Mouse (Mus musculus) forebrain, postnatal 0 days (tissue): ENCODE results near the gene Dlx4. TPM values are rescaled to one million over a fixed set of nuclear protein-coding genes. Genes with fewer than 3 reads are reported as not detected.

Experiments used
- ATAC-seq: fragments of 200-750 bp; cut with Nextera tagmentation; 2 replicates; pipeline ENCODE4 v1.8.0; 2017; ENCODE audit warnings: mild to moderate bottlenecking, moderate library complexity
- DNase-seq: peaks from one replicate; pipeline ENCODE4 v3.0.0-alpha.2; 2015
- H3K27ac ChIP-seq: fragments of 300-500 bp; sonication (generic); 2 replicates; pipeline ENCODE4 v1.5.1; 2014; ENCODE audit warnings: low read depth, mild to moderate bottlenecking, antibody characterized with exemption, low read length, moderate library complexity, mixed read lengths
- H3K27me3 ChIP-seq: fragments of 300-500 bp; sonication (generic); 2 replicates; pipeline ENCODE4 v1.6.1; 2014; ENCODE audit warnings: mild to moderate bottlenecking, low read length, mixed read lengths; ENCODE audit not compliant: insufficient read depth
- H3K36me3 ChIP-seq: fragments of 300-500 bp; sonication (generic); 2 replicates; pipeline ENCODE4 v1.6.1; 2014; ENCODE audit warnings: mild to moderate bottlenecking, moderate library complexity; ENCODE audit not compliant: insufficient read depth
- H3K4me1 ChIP-seq: fragments of 300-500 bp; sonication (generic); 2 replicates; pipeline ENCODE4 v1.6.1; 2014; ENCODE audit warnings: antibody characterized with exemption; ENCODE audit not compliant: insufficient read depth
- H3K4me2 ChIP-seq: fragments of 300-500 bp; sonication (generic); 2 replicates; pipeline ENCODE4 v1.6.1; 2014; ENCODE audit warnings: low read depth, mild to moderate bottlenecking, moderate library complexity
- H3K4me3 ChIP-seq: fragments of 300-500 bp; sonication (generic); 2 replicates; pipeline ENCODE4 v1.5.1; 2014; ENCODE audit warnings: low read depth, low read length, mixed read lengths
- H3K9ac ChIP-seq: fragments of 300-500 bp; sonication (generic); 2 replicates; pipeline ENCODE4 v1.6.1; 2014; ENCODE audit warnings: mild to moderate bottlenecking
- H3K9me3 ChIP-seq: fragments of 300-500 bp; sonication (generic); 2 replicates; pipeline ENCODE4 v1.6.1; 2016; ENCODE audit warnings: low read length
- CTCF ChIP-seq: sonication (generic); IDR thresholded peaks from 2 replicates; pipeline ENCODE4 v1.5.1; 2016; ENCODE audit warnings: antibody characterized with exemption, control low read depth, low read depth
- WGBS: fragments of 180-500 bp; shearing (Covaris S2); extraction: QIAGEN DNeasy Blood & Tissue Kit; methylation state at CpG from one replicate; pipeline ENCODE4 v1.1.7; 2014; 5-methylcytosine and 5-hydroxymethylcytosine counted together
- polyA plus RNA-seq: library from polyadenylated mRNA; unstranded; fragments of >200 nt; fragmentation: Nextera tagmentation; extraction: Ambion mirVana; gene quantifications from 2 replicates; pipeline ENCODE4 v1.2.1, GENCODE M21; 2015
- total RNA-seq: library from RNA; depleted of rRNA; stranded (reverse); fragments of >200 nt; gene quantifications from 2 replicates; pipeline ENCODE4 v1.2.3, GENCODE M21; 2014; rRNA removed

The Dlx4 gene
- 0.15 TPM in 1 of 2 replicates, not detected in the other for total RNA-seq
- polyA plus RNA-seq = 0.49 and 0.82 TPM in 2 replicates

DNA sequence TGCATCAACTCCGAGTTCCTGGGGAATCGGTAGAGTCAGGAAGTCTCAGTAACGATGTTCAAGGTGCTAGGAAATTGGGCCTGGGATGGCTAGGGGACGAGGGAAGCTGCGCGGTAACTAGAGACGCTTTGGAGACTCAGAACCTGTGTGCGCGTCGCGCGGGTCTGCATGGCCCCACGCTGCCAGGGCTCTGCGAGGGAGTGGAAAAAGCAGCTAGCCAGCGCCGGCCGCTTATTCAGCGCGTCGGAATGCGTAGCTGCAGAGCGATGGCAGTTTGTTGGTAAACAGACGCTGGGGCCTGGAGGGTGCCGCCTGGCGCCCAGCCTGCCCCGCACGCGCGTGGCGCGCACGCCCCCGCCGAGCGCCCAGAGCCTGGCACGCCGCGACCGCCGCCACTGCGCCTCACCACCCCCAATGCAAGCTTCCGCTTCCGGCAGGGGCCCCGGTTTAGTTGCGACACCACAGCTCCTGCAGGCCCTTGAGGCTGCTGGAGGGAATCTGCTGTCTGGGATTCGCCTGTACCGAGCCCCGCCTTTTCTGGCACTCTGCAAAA is at the start of gene Dlx4:
Gene Dlx4 (minus strand): TSS at position 413 of the 553 bp plus-strand sequence.
- no peak within 1 kb of the TSS for H3K9ac ChIP-seq
- H3K4me1 ChIP-seq = peaks cover 6% of the 10 kb centered on the region; the same call in 1 of the 2 replicates
- TF ChIP-seq CTCF = no peak
- H3K27ac ChIP-seq = no peak within 1 kb of the TSS
- peaks cover 87% of the 10 kb centered on the region for H3K27me3 ChIP-seq
- DNase-seq (peak; percentile 30), ATAC-seq (peak; percentile 36; the same call in 1 of the 2 replicates)
- H3K4me3 ChIP-seq = peak within 1 kb of the TSS; percentile 27
- H3K36me3 ChIP-seq = no peaks in the 10 kb centered on the region
- under 1% methylated on average over 48 of the region's 48 CpGs for WGBS
- H3K4me2 ChIP-seq = peak within 1 kb of the TSS; percentile 48
- H3K9me3 ChIP-seq = no peaks in the 10 kb centered on the region

- H3K27me3 ChIP-seq = no peaks in the 10 kb centered on the region
- ATAC-seq (no peak), DNase-seq (no peak)
- H3K4me2 ChIP-seq = no peak overlapping the region
- H3K36me3 ChIP-seq = no peaks in the 10 kb centered on the region
- 65% methylated on average over 11 of the region's 11 CpGs for WGBS
- no peak overlapping the region for H3K4me3 ChIP-seq
- no peaks in the 10 kb centered on the region for H3K4me1 ChIP-seq
- H3K27ac ChIP-seq = no peak overlapping the region
- no peak overlapping the region for H3K9ac ChIP-seq
- no peaks in the 10 kb centered on the region for H3K9me3 ChIP-seq
- TF ChIP-seq CTCF = no peak
Measured at GRCm38 (mm10) chr11:95189863-95190262, 43.8 kb upstream of the Dlx4 start.

DNA sequence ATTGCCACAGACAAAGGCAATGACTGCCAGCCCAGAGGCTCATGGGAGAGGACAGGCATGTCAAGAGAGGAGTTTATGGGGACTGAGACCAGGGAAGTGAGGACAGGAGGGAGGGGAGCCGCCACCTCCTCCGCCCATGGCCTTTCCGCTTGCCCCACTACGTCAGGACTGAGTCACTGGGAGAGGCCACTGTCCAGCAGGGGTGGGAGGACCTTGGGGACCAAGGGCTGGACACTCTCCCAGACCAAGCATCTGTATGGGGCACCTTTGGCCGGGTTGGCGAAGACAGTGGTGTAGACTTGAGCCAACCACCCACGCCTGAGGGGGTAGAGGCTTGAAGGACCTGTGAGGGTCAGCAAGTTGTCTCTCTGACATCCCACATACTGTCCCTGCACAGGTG is 40.8 kb upstream of the Dlx4 start:
- no peak overlapping the region for H3K27ac ChIP-seq
- WGBS = 91% methylated on average over 7 of the region's 7 CpGs
- H3K4me2 ChIP-seq = no peak overlapping the region
- no peaks in the 10 kb centered on the region for H3K27me3 ChIP-seq
- H3K4me3 ChIP-seq = no peak overlapping the region
- DNase-seq = no peak
- H3K4me1 ChIP-seq = no peaks in the 10 kb centered on the region
- no peak overlapping the region for H3K9ac ChIP-seq
- ATAC-seq = no peak
- H3K36me3 ChIP-seq = no peaks in the 10 kb centered on the region
- TF ChIP-seq CTCF = no peak
- H3K9me3 ChIP-seq = no peaks in the 10 kb centered on the region

GRCm38 (mm10) chr11:95185700-95186099 is 39.6 kb upstream of the Dlx4 start:
- ATAC-seq (no peak), DNase-seq (no peak)
- Histone ChIP-seq H3K27me3 (no peaks in the 10 kb centered on the region), H3K4me1 (no peaks in the 10 kb centered on the region), H3K4me2 (no peak overlapping the region), H3K27ac (no peak overlapping the region), H3K4me3 (no peak overlapping the region), H3K9me3 (no peaks in the 10 kb centered on the region), H3K36me3 (no peaks in the 10 kb centered on the region), H3K9ac (no peak overlapping the region)
- WGBS = 19% methylated on average over 11 of the region's 11 CpGs
- no peak for TF ChIP-seq CTCF

GRCm38 (mm10) chr11:95184561-95184960 is 38.5 kb upstream of the Dlx4 start:
- ATAC-seq (no peak), DNase-seq (no peak)
- Histone ChIP-seq H3K4me1 (no peaks in the 10 kb centered on the region), H3K4me3 (no peak overlapping the region), H3K9me3 (no peaks in the 10 kb centered on the region), H3K36me3 (no peaks in the 10 kb centered on the region), H3K4me2 (no peak overlapping the region), H3K27ac (no peak overlapping the region), H3K9ac (no peak overlapping the region), H3K27me3 (no peaks in the 10 kb centered on the region)
- TF ChIP-seq CTCF = no peak
- WGBS = 35% methylated on average over 5 of the region's 5 CpGs

GRCm38 (mm10) chr11:95179311-95179710 is 33.2 kb upstream of the Dlx4 start:
- H3K27ac ChIP-seq = no peak overlapping the region
- H3K27me3 ChIP-seq = no peaks in the 10 kb centered on the region
- ATAC-seq (no peak), DNase-seq (no peak)
- H3K36me3 ChIP-seq = no peaks in the 10 kb centered on the region
- TF ChIP-seq CTCF = no peak
- H3K9me3 ChIP-seq = no peaks in the 10 kb centered on the region
- no peak overlapping the region for H3K4me2 ChIP-seq
- H3K4me1 ChIP-seq = no peaks in the 10 kb centered on the region
- H3K9ac ChIP-seq = no peak overlapping the region
- 43% methylated on average over 12 of the region's 12 CpGs for WGBS
- H3K4me3 ChIP-seq = no peak overlapping the region

DNA sequence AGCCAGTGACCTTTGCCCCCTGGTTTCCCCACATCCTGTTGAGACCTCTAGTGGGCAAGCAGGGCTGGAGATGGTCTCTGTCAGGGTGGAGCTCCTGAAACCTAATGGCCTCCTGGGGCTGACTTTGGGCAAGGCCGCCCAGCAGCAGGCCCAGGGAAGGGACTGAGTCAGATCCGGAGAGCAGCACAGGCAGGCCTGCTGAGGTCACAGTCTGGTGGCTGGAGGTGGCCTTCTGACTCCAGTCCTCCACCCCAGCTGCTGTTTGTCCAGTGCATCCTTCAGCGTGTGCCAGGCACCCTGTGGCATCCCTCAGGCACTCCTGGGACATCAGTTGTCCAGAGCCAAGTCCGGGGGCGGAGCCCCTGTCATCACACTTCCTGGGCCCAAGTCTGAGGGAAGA is 19.8 kb upstream of the Dlx4 start:
- no peak for ATAC-seq
- WGBS = 82% methylated on average over 5 of the region's 5 CpGs

More for the DNA sequence above, 19.8 kb upstream of the Dlx4 start:
- Histone ChIP-seq H3K36me3 (no peaks in the 10 kb centered on the region), H3K9ac (no peak overlapping the region), H3K9me3 (no peaks in the 10 kb centered on the region), H3K4me3 (no peak overlapping the region), H3K4me2 (no peak overlapping the region), H3K4me1 (no peaks in the 10 kb centered on the region), H3K27me3 (no peaks in the 10 kb centered on the region), H3K27ac (no peak overlapping the region)
- DNase-seq = no peak
- no peak for TF ChIP-seq CTCF
